Mouse (Mus musculus): ENCODE measurements around the gene Ift57.

DNA sequence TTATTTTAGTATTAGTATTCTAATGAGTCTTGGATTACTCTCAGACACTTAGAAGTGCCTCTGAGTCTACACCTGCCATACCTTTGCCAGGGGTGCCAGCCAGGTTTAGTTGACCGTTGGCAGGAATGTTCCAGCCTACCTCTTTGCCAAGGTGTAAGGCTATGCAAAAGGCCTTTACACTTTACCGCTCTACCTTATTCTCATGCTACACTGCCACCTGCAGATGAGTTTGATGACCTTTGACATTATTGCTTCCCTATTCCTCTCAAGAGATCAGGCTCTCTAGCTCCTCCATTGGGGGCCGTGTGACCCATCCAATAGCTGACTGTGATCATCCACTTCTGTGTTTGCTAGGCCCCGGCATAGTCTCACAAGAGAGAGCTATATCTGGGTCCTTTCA, 41.9 kb upstream of the Ift57 start:
- TF ChIP-seq POLR2A (IDR thresholded peaks at IDR 0.05; ENCODE audit: control insufficient read depth, extremely low read depth, insufficient read depth, low read length, poor library complexity) (no peak), CTCF (IDR thresholded peaks at IDR 0.05; ENCODE audit: borderline replicate concordance, control insufficient read depth, extremely low read depth, insufficient read depth, low read length, poor library complexity) (no peak)
